Mouse (Mus musculus): Measurements from ENCODE around the gene Kif13a.

- no peak for TF ChIP-seq CTCF (conservative IDR thresholded peaks at IDR 0.05; ENCODE audit: insufficient read depth, insufficient read length, low read depth, low read length)
- TF ChIP-seq POLR2A (IDR thresholded peaks at IDR 0.05; ENCODE audit: low read depth, low read length): no peak
Measured at GRCm38 (mm10) chr13:46760921-46761320, 168.7 kb downstream of the Kif13a start.
